Comparison of ENCODE assay signal across 12 mouse cellular contexts in genomic region chr4:114467371-114468094, GRCm38 (mm10).
A peak's percentile ranks its signal among the peaks of the same experiment; 100 is the strongest.
DNase-seq lines count a peak whose midpoint lies in the region; ATAC-seq and TF ChIP-seq lines count a peak whose summit lies in the region.
"Had no signal": no experiment of that assay in that cellular context is flagged by ENCODE, and none has a peak within 500 bp of the region (broad histone marks: within the 10 kb centered on the region; RNA-seq: fewer than 3 reads in every experiment).

No protein-coding gene starts in this region.

- WGBS in hindbrain, postnatal 0 days, result 43% methylated on average over 6 of the region's 6 CpGs
- 71% methylated on average over 6 of the region's 6 CpGs for WGBS in hindbrain, embryonic 11.5 days

- H3K4me3 ChIP-seq in hindbrain, postnatal 0 days (ENCODE audit: low read length), result no peak overlapping the region
- no peak overlapping the region for H3K4me3 ChIP-seq in hindbrain, embryonic 11.5 days (ENCODE audit: low read depth, low read length)
- H3K4me3 ChIP-seq in left cerebral cortex, adult 2 months, result no peak overlapping the region
- H3K4me3 ChIP-seq: neural tube, embryonic 13.5 days had no signal

- no peaks in the 10 kb centered on the region for H3K9me3 ChIP-seq in hindbrain, postnatal 0 days (ENCODE audit: low read length)
- no peaks in the 10 kb centered on the region for H3K9me3 ChIP-seq in hindbrain, embryonic 11.5 days (ENCODE audit: control insufficient read depth, low read length)
- H3K9me3 ChIP-seq: neural tube, embryonic 13.5 days had no signal

- peaks cover 4% of the 10 kb centered on the region; the same call in 1 of the 2 replicates for H3K4me1 ChIP-seq in hindbrain, postnatal 0 days (ENCODE audit: insufficient read depth, low read length)
- no peaks in the 10 kb centered on the region for H3K4me1 ChIP-seq in hindbrain, embryonic 11.5 days (replicated peaks; ENCODE audit: control insufficient read depth, insufficient read depth, low read length)

- DNase-seq in adrenal gland, adult (ENCODE audit: inconsistent age in 2 of 2, low spot score in 1 of 2), result peak; percentile 34 to 64
- no peak for DNase-seq in adrenal gland, postnatal 4 days (ENCODE audit: low spot score in 2 of 2)
- peak; percentile 26 for DNase-seq in hindbrain, postnatal 0 days (ENCODE audit: low spot score)
- no peak for DNase-seq in hindbrain, embryonic 11.5 days (ENCODE audit: low spot score)
- DNase-seq in adrenal gland, postnatal 36 days, result peak; percentile 43 to 52
- peak; percentile 65 to 71 for DNase-seq in kidney, postnatal 36 days
- no peak for DNase-seq in left cerebral cortex, adult 2 months (ENCODE audit: extremely low spot score in 1 of 2, low spot score in 2 of 2)
- no peak for DNase-seq in urinary bladder, postnatal 25 days (ENCODE audit: low spot score)
- DNase-seq: cerebellum, adult 11 months; heart, postnatal 10 days had no signal

- no peak overlapping the region for H3K4me2 ChIP-seq in hindbrain, postnatal 0 days (ENCODE audit: low read depth, low read length)
- H3K4me2 ChIP-seq in hindbrain, embryonic 11.5 days (replicated peaks; ENCODE audit: low read depth, low read length), result no peak overlapping the region
- H3K4me2 ChIP-seq: neural tube, embryonic 13.5 days had no signal

- ATAC-seq in hindbrain, postnatal 0 days, result no peak
- ATAC-seq in hindbrain, embryonic 11.5 days (ENCODE audit: low FRiP score), result no peak

- H3K27ac ChIP-seq in hindbrain, postnatal 0 days, result no peak overlapping the region
- H3K27ac ChIP-seq in hindbrain, embryonic 11.5 days (ENCODE audit: low read depth, low read length), result no peak overlapping the region
- no peak overlapping the region for H3K27ac ChIP-seq in left cerebral cortex, adult 2 months
- H3K27ac ChIP-seq: macrophage; neural tube, embryonic 13.5 days had no signal

- no peak overlapping the region for H3K9ac ChIP-seq in hindbrain, postnatal 0 days (replicated peaks; ENCODE audit: low read length)
- no peak overlapping the region for H3K9ac ChIP-seq in hindbrain, embryonic 11.5 days (ENCODE audit: low read depth, low read length)
- H3K9ac ChIP-seq: neural tube, embryonic 13.5 days had no signal

- no peak for TF ChIP-seq CTCF in hindbrain, postnatal 0 days (IDR thresholded peaks at IDR 0.05; ENCODE audit: low read depth)
- no peak for TF ChIP-seq CTCF in left cerebral cortex, adult 2 months (IDR thresholded peaks at IDR 0.05)

- H3K36me3 ChIP-seq in hindbrain, postnatal 0 days (ENCODE audit: insufficient read depth, low read length), result no peaks in the 10 kb centered on the region
- H3K36me3 ChIP-seq in hindbrain, embryonic 11.5 days (ENCODE audit: control insufficient read depth, insufficient read depth, low read length), result no peaks in the 10 kb centered on the region
- H3K36me3 ChIP-seq: neural tube, embryonic 13.5 days had no signal

- no peaks in the 10 kb centered on the region for H3K27me3 ChIP-seq in hindbrain, postnatal 0 days (ENCODE audit: insufficient read depth, low read length)
- no peaks in the 10 kb centered on the region for H3K27me3 ChIP-seq in hindbrain, embryonic 11.5 days (ENCODE audit: control insufficient read depth, insufficient read depth, low read length)
- H3K27me3 ChIP-seq: neural tube, embryonic 13.5 days had no signal

- intact Hi-C loops in left cerebral cortex, adult 2 months (cut with DNase I), result no loop called here

Comparison
In these comparisons a context has a peak if more than half of its experiments do, and no peak if none do; other contexts are left out.
1. DNase-seq: peak in adrenal gland, adult (2 of 2), hindbrain, postnatal 0 days (single experiment), adrenal gland, postnatal 36 days (2 of 2) and kidney, postnatal 36 days (2 of 2); none in adrenal gland, postnatal 4 days (0 of 2), hindbrain, embryonic 11.5 days (single experiment), left cerebral cortex, adult 2 months (0 of 2) and urinary bladder, postnatal 25 days (single experiment).